Mouse (Mus musculus): ENCODE measurements around the gene Disp1. TPM values are rescaled to one million over a fixed set of nuclear protein-coding genes. Genes with fewer than 3 reads are reported as not detected.
A peak's percentile ranks its signal among the peaks of the same experiment; 100 is the strongest.

The Disp1 gene
- polyA plus RNA-seq, 1 experiment from 2014 or later = 8.3 TPM

DNA sequence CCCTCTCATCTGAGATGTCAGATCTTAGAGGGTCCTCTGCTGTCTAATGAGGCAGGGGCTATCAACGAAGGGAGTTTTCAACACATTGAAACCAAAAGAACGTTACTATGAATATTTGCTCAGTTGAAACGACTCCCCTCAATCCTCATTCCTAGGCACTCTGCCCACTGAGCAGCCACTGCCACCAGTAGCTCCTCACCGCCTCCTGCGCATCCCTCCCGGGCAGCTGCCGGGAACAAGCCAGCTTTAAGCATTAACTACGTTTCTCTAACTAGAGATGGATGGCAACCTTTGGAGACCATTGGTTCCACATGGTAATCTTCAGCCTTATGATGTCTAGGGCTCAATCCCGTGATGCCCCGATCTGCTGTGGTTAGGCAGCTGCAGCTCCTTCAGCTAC, 123.7 kb downstream of the Disp1 start:
- Histone ChIP-seq H3K9ac (no peak overlapping the region), H3K4me2 (no peak overlapping the region), H3K27ac (no peak overlapping the region), H3K9me3 (no peaks in the 10 kb centered on the region), H3K4me3 (no peak overlapping the region), H3K27me3 (no peaks in the 10 kb centered on the region), H3K36me3 (0 out of 2 replicates have a peak, but pooled peaks cover 3% of the 10 kb centered on the region), H3K4me1 (no peaks in the 10 kb centered on the region)
- WGBS = 86% methylated on average over 10 of the region's 10 CpGs
- ATAC-seq (ENCODE audit: borderline replicate concordance, extremely low read depth, low FRiP score, low TSS enrichment) = no peak

DNA sequence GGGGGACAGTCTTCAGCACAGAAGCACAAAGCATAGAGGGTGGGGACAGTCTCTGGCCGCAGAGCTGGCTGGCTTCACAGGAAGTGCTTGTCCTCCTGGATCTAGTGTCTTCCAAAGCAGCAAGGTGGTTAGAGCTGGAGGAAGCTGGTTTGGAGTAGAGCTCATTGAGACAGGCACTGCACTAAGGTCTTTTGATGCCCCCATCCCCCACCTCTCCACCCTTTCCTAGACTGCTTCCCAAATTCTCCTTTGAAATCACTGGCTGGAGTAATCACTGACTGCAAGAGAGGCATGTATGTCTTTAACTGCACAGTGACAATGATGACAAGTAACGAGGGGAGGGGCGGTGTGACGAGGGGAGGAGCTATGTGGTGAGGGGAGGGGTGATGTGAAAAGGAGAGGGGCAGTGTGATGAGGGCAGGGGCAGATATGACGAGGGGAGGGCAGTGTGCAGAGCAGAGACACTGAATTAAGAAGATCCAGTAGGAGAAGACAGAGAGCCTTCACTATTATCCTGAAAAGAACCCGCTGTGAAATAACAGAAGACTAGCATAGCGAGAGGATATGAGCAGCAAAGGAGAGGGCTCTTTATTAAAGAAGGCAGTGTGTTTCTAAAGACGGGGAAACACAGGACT, 125.8 kb downstream of the Disp1 start:
- Histone ChIP-seq H3K4me2 (no peak overlapping the region), H3K4me1 (no peaks in the 10 kb centered on the region), H3K36me3 (0 out of 2 replicates have a peak, but pooled peaks cover 3% of the 10 kb centered on the region), H3K9me3 (no peaks in the 10 kb centered on the region), H3K27ac (no peak overlapping the region), H3K27me3 (no peaks in the 10 kb centered on the region), H3K9ac (no peak overlapping the region), H3K4me3 (no peak overlapping the region)
- 73% methylated on average over 8 of the region's 8 CpGs for WGBS
- no peak for ATAC-seq (ENCODE audit: borderline replicate concordance, extremely low read depth, low FRiP score, low TSS enrichment)

DNA sequence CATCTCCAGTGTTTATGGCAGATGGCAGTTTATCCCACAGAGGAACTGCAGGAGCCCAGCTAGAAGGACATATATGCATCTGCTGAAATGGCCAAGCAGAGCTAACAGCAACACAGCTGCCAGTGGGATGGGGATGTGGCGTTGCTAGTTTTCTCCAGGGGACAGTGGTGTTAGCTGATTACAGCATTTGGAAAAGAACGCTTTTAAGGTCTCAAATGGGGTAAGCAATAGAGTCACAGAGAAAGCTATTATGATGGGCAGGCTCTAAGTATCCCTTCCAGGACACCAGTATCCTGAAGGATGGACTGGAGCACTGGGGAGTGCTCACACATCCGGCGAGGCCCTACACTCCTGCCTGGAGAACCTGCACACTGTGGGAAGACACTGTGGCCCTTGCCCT, 129.0 kb downstream of the Disp1 start:
- Histone ChIP-seq H3K9me3 (no peaks in the 10 kb centered on the region), H3K27me3 (no peaks in the 10 kb centered on the region), H3K4me3 (no peak overlapping the region), H3K9ac (no peak overlapping the region), H3K4me1 (no peaks in the 10 kb centered on the region), H3K36me3 (peaks cover 26% of the 10 kb centered on the region), H3K4me2 (no peak overlapping the region), H3K27ac (no peak overlapping the region)
- WGBS = 94% methylated on average over 4 of the region's 4 CpGs
- ATAC-seq (ENCODE audit: borderline replicate concordance, extremely low read depth, low FRiP score, low TSS enrichment) = no peak

DNA sequence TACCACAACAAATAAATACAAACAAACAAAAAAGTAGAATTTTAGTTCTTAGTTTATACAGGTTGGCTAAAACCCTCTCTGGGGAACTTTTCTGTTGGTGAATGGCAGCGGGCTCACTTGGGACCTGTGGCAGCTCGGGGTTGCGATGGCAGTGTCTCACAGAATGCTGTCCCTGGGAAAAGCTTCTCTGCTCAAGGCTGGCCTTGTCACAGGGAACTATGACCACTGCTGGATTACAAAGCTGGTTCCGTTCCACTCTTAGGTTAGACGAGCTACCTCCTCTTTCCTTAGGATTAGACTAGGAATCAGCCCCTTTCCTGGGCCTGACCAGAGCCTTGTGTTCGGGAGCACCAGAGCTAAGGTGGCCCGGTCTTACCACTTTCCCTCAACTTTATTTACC, 130.1 kb downstream of the Disp1 start:
- Histone ChIP-seq H3K4me3 (no peak overlapping the region), H3K9me3 (no peaks in the 10 kb centered on the region), H3K27ac (no peak overlapping the region), H3K4me2 (no peak overlapping the region), H3K36me3 (peaks cover 37% of the 10 kb centered on the region), H3K27me3 (no peaks in the 10 kb centered on the region), H3K9ac (no peak overlapping the region), H3K4me1 (no peaks in the 10 kb centered on the region)
- 78% methylated on average over 7 of the region's 7 CpGs for WGBS
- no peak for ATAC-seq (ENCODE audit: borderline replicate concordance, extremely low read depth, low FRiP score, low TSS enrichment)

DNA sequence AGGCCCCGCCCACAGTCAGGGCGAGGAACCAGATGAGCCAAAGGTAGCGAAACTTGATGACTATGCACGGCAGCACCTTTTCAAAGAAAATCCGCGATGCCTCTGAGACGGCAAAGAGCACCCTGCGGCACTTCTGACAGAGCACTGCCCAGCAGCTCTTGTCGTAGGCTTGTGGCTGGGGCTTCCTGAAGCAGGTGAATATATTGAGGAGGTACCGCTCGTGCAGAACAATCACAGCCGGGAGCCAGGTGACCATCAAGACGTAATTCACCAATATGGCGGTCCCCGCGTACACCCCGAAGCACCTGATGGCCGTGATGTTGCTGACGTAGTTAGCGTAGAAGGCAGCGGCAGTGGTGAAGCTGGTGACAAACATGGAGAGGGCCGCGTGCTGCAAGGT, 132.7 kb downstream of the Disp1 start:
- no peaks in the 10 kb centered on the region for H3K4me1 ChIP-seq
- 96% methylated on average over 23 of the region's 23 CpGs for WGBS
- H3K9me3 ChIP-seq = no peaks in the 10 kb centered on the region
- ATAC-seq (ENCODE audit: borderline replicate concordance, extremely low read depth, low FRiP score, low TSS enrichment) = no peak
- H3K9ac ChIP-seq = no peak overlapping the region
- H3K4me2 ChIP-seq = no peak overlapping the region
- no peaks in the 10 kb centered on the region for H3K27me3 ChIP-seq
- peaks cover 38% of the 10 kb centered on the region for H3K36me3 ChIP-seq
- H3K4me3 ChIP-seq = no peak overlapping the region
- H3K27ac ChIP-seq = no peak overlapping the region

DNA sequence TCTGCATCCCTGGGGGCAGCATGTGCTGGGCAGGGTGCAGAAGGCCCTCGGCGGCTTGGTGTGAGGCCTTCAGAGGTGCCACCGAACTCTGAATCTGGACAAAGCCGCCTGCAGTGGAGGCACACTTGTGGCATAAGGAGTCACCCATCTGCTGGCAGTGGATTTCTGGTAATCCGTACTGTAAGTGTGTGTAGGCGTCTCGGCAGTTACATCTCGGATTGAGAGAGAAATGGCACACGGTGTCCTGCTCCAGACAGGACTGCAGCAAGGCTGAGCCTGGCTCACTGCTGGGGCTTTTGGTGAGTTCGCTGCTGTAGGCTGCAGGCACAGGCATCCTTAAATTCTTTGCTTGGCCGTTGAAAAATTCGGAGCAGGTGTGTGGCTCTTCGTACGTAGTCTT, 134.5 kb downstream of the Disp1 start:
- no peak for ATAC-seq (ENCODE audit: borderline replicate concordance, extremely low read depth, low FRiP score, low TSS enrichment)
- H3K27ac ChIP-seq = no peak overlapping the region
- H3K27me3 ChIP-seq = no peaks in the 10 kb centered on the region
- H3K4me3 ChIP-seq = no peak overlapping the region
- H3K9ac ChIP-seq = no peak overlapping the region
- peaks cover 38% of the 10 kb centered on the region for H3K36me3 ChIP-seq
- 95% methylated on average over 14 of the region's 14 CpGs for WGBS
- H3K9me3 ChIP-seq = no peaks in the 10 kb centered on the region
- H3K4me2 ChIP-seq = no peak overlapping the region
- H3K4me1 ChIP-seq = no peaks in the 10 kb centered on the region

DNA sequence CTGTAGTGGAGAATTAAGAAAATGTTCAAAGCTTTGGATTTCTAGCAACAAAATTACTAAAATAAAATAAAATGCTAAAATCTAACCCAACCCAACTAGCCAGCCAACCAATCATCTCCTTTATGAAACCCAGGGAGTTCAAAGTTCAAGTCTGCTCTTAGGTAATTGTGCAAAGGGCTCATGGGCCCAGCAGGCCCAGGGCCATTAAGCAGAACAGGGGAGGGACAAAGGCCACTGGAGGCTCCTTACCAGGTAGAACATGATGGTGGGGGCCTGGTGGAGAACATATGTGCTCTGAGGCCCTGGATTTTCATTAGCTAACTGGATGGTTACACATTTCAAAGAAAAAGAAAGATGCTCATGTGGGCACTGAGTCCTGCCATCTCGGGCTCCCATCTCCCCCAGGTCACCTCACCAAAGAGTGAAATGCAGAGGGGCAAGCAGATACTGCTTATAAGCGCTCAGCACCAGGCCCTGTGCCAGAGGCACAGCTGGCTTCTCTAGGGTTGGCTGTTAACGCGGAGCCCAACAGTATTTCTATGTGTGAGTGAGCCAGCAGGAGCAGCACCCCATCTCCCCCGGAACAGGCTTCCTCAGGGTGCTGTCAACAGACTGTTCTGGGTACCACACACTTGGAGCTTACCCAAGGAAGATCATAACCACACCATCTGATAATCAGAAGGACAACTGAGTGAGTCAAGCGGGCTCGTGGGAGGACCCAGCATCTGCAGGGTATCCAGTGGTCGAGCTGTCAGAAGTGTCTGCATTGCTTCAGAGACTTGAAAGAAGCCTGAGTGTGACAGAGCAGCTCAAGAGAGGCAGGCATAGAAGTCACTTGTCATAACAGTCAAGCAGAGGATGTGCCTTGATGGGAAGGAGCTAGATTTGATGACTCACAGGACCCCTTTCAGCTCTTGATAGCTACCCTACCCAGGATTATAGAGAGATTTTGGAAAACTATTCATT, 137.0 kb downstream of the Disp1 start:
- peak; percentile 60; the same call in 1 of the 2 replicates for ATAC-seq (ENCODE audit: borderline replicate concordance, extremely low read depth, low FRiP score, low TSS enrichment)
- Histone ChIP-seq H3K27me3 (no peaks in the 10 kb centered on the region), H3K4me1 (no peaks in the 10 kb centered on the region), H3K4me3 (no peak overlapping the region), H3K9ac (no peak overlapping the region), H3K27ac (no peak overlapping the region), H3K9me3 (no peaks in the 10 kb centered on the region), H3K4me2 (no peak overlapping the region), H3K36me3 (peaks cover 35% of the 10 kb centered on the region)
- 59% methylated on average over 8 of the region's 8 CpGs for WGBS

DNA sequence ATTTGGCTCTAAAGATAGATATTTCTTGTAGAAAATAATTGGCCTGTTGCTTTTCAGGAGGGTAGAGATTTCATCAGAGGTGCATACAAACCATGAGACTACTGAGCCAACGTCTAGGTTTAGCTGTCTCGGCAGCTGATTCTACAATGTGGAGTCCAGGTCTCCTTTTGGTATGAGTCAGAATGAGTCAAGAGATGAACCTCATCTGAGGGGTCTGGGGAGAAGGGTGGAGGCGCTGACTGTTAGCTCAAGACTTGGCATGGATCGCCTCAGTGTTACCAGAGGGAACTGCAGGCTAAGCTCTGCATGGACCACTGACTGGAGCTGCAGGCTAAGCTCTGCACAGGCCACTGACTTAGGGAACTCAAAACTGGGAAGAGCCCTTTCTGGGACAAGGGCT, 138.9 kb downstream of the Disp1 start:
- peaks cover 16% of the 10 kb centered on the region for H3K36me3 ChIP-seq
- no peak overlapping the region for H3K4me3 ChIP-seq
- no peaks in the 10 kb centered on the region for H3K9me3 ChIP-seq
- H3K27me3 ChIP-seq = peaks cover 8% of the 10 kb centered on the region
- WGBS = 81% methylated on average over 4 of the region's 4 CpGs
- no peak overlapping the region for H3K27ac ChIP-seq
- H3K9ac ChIP-seq = no peak overlapping the region
- no peaks in the 10 kb centered on the region for H3K4me1 ChIP-seq
- H3K4me2 ChIP-seq = no peak overlapping the region
- ATAC-seq (ENCODE audit: borderline replicate concordance, extremely low read depth, low FRiP score, low TSS enrichment) = no peak

DNA sequence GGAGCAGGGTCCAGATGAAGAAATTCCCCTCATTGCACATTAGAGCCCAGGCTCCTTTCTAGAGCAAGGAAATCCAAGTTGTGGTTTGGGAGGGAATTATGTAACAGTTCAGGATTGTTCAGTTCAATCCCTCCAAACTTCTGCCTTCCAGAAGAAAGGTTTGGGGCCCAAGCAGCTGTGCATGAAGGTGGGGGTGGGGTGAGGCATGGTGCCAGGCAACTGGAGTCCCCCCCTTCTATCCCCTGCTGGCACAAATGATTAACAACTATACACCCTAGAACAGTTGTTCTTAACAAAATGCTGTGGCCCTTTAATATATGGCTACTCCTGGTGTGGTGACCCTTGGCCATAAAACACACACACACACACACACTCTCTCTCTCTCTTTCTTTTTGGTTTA, 140.2 kb downstream of the Disp1 start:
- Histone ChIP-seq H3K4me3 (no peak overlapping the region), H3K27me3 (peaks cover 17% of the 10 kb centered on the region), H3K9ac (no peak overlapping the region), H3K9me3 (no peaks in the 10 kb centered on the region), H3K27ac (no peak overlapping the region), H3K4me1 (no peaks in the 10 kb centered on the region), H3K4me2 (no peak overlapping the region), H3K36me3 (peaks cover 3% of the 10 kb centered on the region; the same call in 1 of the 2 replicates)
- no peak for ATAC-seq (ENCODE audit: borderline replicate concordance, extremely low read depth, low FRiP score, low TSS enrichment)

DNA sequence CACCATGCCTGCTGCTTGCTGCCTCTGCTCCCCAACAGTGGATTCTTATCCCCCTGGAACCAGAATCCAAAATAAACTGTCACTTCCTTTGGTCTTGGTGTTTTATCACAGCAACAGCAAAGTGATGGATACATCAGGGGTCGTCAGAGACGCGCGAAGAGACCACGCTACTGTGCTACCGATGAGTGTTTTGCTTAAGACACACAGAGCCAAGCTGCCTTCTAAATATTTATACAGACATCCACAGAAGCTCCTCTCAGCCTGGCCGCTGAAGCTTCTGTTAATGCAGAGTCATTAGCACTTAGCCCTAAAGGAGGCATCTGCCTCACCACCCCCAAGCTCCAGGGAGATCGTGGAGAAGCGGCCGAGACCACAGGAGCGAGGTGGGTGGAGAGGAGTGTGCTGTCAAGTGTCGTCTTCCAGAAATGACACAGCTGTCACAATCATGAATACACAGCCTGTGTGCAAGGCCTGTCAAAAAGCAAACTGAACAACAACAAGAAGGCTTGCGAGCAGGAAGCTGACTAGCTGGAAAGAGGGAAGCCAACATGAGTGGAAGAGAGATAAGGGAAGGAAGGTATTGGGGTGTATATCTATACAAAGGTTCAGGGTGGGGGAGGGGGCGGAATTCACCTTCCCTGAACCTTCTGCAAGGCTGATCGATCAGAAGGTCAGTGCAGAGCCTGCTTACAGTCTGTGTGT, 146.1 kb downstream of the Disp1 start:
- Histone ChIP-seq H3K27ac (no peak overlapping the region), H3K27me3 (peaks cover 25% of the 10 kb centered on the region), H3K4me2 (no peak overlapping the region), H3K9me3 (no peaks in the 10 kb centered on the region), H3K9ac (no peak overlapping the region), H3K36me3 (no peaks in the 10 kb centered on the region), H3K4me1 (peaks cover 25% of the 10 kb centered on the region), H3K4me3 (no peak overlapping the region)
- WGBS = 25% methylated on average over 15 of the region's 15 CpGs
- ATAC-seq (ENCODE audit: borderline replicate concordance, extremely low read depth, low FRiP score, low TSS enrichment) = peak; percentile 69

DNA sequence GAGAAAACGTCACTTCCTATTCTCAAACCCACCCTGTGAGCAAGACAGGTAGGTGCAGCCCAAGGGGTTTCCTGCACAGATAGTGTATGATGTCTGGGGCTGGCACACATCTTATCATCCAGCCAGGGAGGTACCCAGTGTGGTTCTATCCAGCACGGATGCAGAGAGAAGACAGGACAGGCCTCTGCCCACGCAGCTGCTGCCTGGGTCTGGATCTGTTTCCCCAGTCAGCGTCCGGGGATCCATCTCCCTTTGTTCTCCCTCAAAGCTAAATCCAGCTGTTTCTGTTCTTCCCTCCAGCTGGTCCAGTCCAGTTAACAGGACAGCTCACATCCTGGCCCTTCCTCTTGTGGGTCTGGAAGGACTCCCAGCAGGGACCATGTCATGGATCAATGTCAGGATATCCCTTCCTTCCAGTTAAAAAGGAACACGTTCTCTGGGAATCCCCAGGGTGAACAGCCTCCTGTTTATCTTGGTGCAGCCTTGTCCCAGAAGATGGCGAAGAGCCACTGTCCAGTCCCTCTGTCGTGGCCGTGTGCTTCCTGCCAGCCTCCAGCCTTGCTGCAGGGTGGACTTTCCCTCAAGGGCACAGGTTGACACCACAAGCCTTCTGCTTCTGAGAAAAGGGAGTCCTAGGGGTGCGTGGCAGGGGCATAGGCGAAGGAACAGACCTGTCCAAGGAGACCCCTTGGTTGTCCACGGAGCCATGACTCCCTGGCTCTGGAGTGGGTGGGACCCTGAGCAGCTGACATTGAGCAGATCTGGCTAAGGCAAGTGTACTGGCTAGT, 148.9 kb downstream of the Disp1 start:
- H3K27ac ChIP-seq = peak overlapping the region; percentile 60
- 50% methylated on average over 12 of the region's 12 CpGs for WGBS
- H3K4me1 ChIP-seq = peaks cover 25% of the 10 kb centered on the region
- H3K36me3 ChIP-seq = no peaks in the 10 kb centered on the region
- no peak overlapping the region for H3K4me2 ChIP-seq
- ATAC-seq (ENCODE audit: borderline replicate concordance, extremely low read depth, low FRiP score, low TSS enrichment) = peak; percentile 84
- no peak overlapping the region for H3K4me3 ChIP-seq
- no peak overlapping the region for H3K9ac ChIP-seq
- peaks cover 35% of the 10 kb centered on the region for H3K27me3 ChIP-seq
- no peaks in the 10 kb centered on the region for H3K9me3 ChIP-seq
